Mouse (Mus musculus) kidney, adult 2 months (tissue): ENCODE measurements around the gene Npr3.

Experiments
- CTCF ChIP-seq: fragments of 200-500 bp; conservative IDR thresholded peaks from 2 replicates; pipeline ENCODE4 v1.5.1; 2011; ENCODE audit warnings: low read depth, mild to moderate bottlenecking, control low read depth, low read length, moderate library complexity, mixed read lengths; ENCODE audit not compliant: insufficient read depth, insufficient read length
- POLR2A ChIP-seq: fragments of 200-500 bp; IDR thresholded peaks from one replicate; pipeline ENCODE4 v1.6.1; 2011; ENCODE audit warnings: low read depth, low read length, control low read depth

- TF ChIP-seq CTCF = no peak
- TF ChIP-seq POLR2A = no peak
Measured at GRCm38 (mm10) chr15:11903196-11904042, 3.7 kb downstream of the Npr3 start.
